Mouse (Mus musculus): Measurements from ENCODE around the gene Vps29. TPM values are rescaled to one million over a fixed set of nuclear protein-coding genes. Genes with fewer than 3 reads are reported as not detected.
"Not testable (repeated sequence)": the region's sequence is repeated elsewhere in the genome, so short reads cannot be mapped to it uniquely, and the experiment has no call there.

The Vps29 gene
- polyA plus RNA-seq, 1 experiment = 139 TPM

DNA sequence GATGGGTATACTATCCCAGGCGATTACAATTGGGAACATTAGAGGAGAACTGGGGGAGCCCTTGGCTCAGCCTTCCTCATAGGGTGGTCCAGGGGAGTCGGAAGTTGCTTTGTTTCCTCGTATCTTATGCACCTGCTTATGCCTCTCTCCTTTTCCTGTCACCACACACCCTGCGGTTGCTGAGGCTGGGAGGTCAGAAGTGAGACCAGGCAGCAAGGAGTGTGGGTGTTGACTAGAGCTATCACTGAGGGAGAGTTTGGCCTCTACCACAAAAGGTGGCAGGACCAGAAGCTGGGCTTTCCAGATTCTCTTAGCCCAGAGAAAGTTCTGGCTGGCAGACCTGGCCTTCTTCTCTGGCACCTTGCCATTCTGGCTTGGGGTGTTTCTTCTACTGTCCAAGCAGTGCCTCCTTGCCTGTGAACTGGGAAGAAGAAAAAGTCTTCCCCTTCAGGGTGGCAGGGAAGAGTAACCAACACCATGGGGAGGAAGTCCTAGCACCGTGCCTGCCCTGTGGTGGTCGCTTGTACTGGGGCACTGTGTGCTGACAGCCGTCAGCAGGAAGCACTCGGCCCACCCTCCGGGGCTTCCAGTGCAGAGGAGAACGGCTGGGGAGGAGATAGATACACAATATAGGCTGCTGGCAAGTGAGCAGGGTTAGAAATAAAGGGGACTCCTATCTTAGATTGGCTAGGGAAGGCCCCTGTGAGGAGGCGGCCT lies 36.7 kb upstream of the Vps29 start:
- no peak overlapping the region for H3ac ChIP-seq (ENCODE audit: control insufficient read depth, insufficient read length)
- H3K4me3 ChIP-seq = no peak overlapping the region
- no peak for TF ChIP-seq USF1 (IDR thresholded peaks at IDR 0.05; ENCODE audit: low read depth)
- H3K36me3 ChIP-seq (ENCODE audit: control insufficient read depth, insufficient read depth) = no peaks in the 10 kb centered on the region
- no peaks in the 10 kb centered on the region for H3K27me3 ChIP-seq (ENCODE audit: control insufficient read depth, insufficient read depth, insufficient read length)
- no peak overlapping the region for H3K4me2 ChIP-seq (ENCODE audit: low read depth)
- no peaks in the 10 kb centered on the region for H3K79me2 ChIP-seq (ENCODE audit: control insufficient read depth, insufficient read depth)

DNA sequence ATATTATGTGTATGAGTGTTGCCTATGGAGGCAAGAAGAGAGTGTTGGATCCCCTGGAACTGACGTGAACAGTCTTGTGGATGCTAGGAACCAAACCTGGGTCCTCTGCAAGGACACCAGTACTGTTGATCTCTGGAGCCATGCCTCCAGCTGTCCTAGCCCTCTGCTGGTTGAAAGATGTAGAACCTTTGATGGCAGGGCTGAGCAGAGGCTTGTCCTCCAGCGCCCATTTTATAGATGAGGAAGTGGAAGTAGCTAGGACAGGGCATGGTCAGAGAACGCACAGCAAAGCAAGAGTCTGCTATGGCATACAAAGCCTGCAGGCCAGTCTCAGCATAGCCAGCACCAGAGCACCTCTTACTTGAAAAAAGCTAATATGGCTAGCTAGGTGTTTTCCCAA lies 36.1 kb upstream of the Vps29 start:
- Histone ChIP-seq H3K36me3 (ENCODE audit: control insufficient read depth, insufficient read depth) (no peaks in the 10 kb centered on the region), H3K79me2 (ENCODE audit: control insufficient read depth, insufficient read depth) (no peaks in the 10 kb centered on the region)

DNA sequence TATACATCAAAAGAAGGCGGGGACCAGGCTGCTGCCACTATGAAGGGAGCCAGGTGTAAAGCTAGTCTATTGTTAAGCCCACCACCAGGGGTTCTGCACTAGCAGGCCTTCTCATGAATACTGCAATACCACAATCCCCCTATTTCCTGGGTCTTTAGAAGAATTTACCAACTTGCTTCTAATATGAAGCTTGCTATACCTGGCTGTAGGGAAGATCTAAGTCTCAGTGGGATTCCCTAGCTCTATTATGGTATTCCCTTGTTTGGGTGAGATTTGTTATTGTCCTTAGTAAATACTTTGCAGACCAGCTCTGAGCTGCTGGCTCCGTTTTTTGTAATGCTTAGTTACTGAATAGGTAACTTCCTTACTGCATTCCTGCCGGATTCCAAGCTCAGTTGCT lies 35.2 kb upstream of the Vps29 start:
- not testable (repeated sequence) for H3K27me3 ChIP-seq (ENCODE audit: control insufficient read depth, insufficient read depth, insufficient read length); H3ac ChIP-seq (ENCODE audit: control insufficient read depth, insufficient read length); H3K4me2 ChIP-seq (ENCODE audit: low read depth); H3K4me3 ChIP-seq; H3K36me3 ChIP-seq (ENCODE audit: control insufficient read depth, insufficient read depth); H3K79me2 ChIP-seq (ENCODE audit: control insufficient read depth, insufficient read depth)

More for the DNA sequence above, 36.1 kb upstream of the Vps29 start:
- H3K27me3 ChIP-seq (ENCODE audit: control insufficient read depth, insufficient read depth, insufficient read length) = no peaks in the 10 kb centered on the region
- no peak overlapping the region for H3ac ChIP-seq (ENCODE audit: control insufficient read depth, insufficient read length)
- TF ChIP-seq TCF12 (IDR thresholded peaks at IDR 0.05; ENCODE audit: insufficient read depth, poor library complexity, severe bottlenecking) (no peak), SRF (IDR thresholded peaks at IDR 0.05; ENCODE audit: control insufficient read depth, insufficient read length, low read depth) (no peak), TCF3 (IDR thresholded peaks at IDR 0.05; ENCODE audit: insufficient read length, low read depth) (no peak), REST (IDR thresholded peaks at IDR 0.05; ENCODE audit: insufficient read depth, insufficient read length) (no peak), MYOG (IDR thresholded peaks at IDR 0.05; ENCODE audit: control insufficient read depth in 1 of 3, insufficient read depth in 1 of 3, insufficient read length in 2 of 3, low read depth in 2 of 3) (no peak), E2F4 (IDR thresholded peaks at IDR 0.05; ENCODE audit: insufficient read depth) (no peak), POLR2AphosphoS2 (IDR thresholded peaks at IDR 0.05; ENCODE audit: insufficient read length, low read depth) (no peak), USF1 (IDR thresholded peaks at IDR 0.05; ENCODE audit: low read depth) (no peak), MAX (IDR thresholded peaks at IDR 0.05; ENCODE audit: low read depth) (no peak), CEBPB (IDR thresholded peaks at IDR 0.05; ENCODE audit: insufficient read depth, poor library complexity, severe bottlenecking) (no peak)
- no peak overlapping the region for H3K4me2 ChIP-seq (ENCODE audit: low read depth)
- H3K4me3 ChIP-seq = no peak overlapping the region

DNA sequence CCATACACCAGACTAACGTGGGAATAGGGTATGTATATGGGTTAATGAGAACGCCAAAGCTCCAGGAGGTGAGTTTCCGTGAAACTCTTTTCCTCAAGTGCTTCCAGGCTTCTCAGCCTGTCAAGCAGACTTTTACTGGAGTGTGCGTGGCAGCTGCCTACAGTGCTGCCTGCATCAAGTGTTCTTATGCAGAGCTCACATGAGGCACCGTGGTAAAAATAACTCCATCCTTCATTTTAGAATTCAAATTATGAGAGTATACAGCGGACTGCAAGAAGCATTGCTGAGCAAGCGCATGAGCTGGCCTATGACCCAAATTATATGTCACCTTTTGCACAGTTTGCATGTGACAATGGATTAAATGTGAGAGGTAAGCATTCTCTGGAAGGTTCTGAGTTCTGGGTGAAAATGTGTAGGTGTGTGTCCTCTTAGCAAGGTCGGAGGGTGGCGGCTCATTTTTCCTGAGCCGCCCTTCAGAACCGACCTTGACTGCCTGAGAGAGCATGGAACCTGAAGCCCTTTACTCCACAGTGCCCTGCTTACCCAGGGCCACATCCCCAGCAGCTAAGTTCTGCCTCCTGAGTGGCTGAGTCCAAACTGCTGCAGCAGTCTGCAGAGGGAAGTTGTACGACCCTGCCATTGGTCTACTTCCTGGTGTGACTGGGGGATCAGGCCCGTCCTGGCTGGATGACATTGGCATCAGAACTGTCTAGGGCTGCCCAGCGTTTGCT lies 34.5 kb upstream of the Vps29 start:
- Histone ChIP-seq H3K79me2 (ENCODE audit: control insufficient read depth, insufficient read depth) (no peaks in the 10 kb centered on the region), H3ac (ENCODE audit: control insufficient read depth, insufficient read length) (no peak overlapping the region), H3K4me3 (no peak overlapping the region), H3K36me3 (ENCODE audit: control insufficient read depth, insufficient read depth) (no peaks in the 10 kb centered on the region), H3K27me3 (ENCODE audit: control insufficient read depth, insufficient read depth, insufficient read length) (no peaks in the 10 kb centered on the region), H3K4me2 (ENCODE audit: low read depth) (no peak overlapping the region)
- TF ChIP-seq MAX (IDR thresholded peaks at IDR 0.05; ENCODE audit: low read depth) (no peak), USF1 (IDR thresholded peaks at IDR 0.05; ENCODE audit: low read depth) (no peak), POLR2AphosphoS2 (IDR thresholded peaks at IDR 0.05; ENCODE audit: insufficient read length, low read depth) (no peak), TCF12 (IDR thresholded peaks at IDR 0.05; ENCODE audit: insufficient read depth, poor library complexity, severe bottlenecking) (no peak), REST (IDR thresholded peaks at IDR 0.05; ENCODE audit: insufficient read depth, insufficient read length) (no peak), TCF3 (IDR thresholded peaks at IDR 0.05; ENCODE audit: insufficient read length, low read depth) (no peak), E2F4 (IDR thresholded peaks at IDR 0.05; ENCODE audit: insufficient read depth) (no peak), SRF (IDR thresholded peaks at IDR 0.05; ENCODE audit: control insufficient read depth, insufficient read length, low read depth) (no peak), POLR2A (IDR thresholded peaks at IDR 0.05; ENCODE audit: insufficient read length, low read depth) (no peak)

DNA sequence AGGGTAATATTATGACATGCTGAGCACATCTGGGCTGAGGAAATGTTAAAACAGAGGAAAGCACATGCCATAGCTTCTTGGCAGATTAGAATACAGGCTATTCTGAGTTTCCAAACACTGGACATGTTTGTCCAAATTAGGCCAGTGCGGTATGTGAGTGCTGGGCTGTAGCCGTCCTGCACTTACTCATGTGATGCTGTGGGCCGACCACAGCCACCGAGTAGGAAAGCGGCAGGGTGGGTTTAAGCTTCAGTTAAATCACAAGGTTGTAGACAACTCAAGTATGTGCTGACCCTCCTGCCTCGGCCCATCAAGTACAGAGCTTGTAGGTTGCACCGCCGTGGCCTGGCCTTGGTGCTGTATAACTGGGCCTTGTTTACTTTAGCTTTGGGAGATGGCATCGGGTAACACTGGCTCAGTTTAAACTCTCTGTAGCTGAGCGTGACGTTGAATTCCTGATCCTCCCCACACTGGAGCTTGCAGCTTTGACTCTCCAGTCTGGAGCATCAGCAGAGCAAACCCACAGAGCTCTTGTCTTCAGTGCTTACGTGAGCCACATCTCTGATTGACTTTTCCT lies 33.9 kb upstream of the Vps29 start:
- no peak overlapping the region for H3ac ChIP-seq (ENCODE audit: control insufficient read depth, insufficient read length)
- H3K27me3 ChIP-seq (ENCODE audit: control insufficient read depth, insufficient read depth, insufficient read length) = no peaks in the 10 kb centered on the region
- no peak for TF ChIP-seq POLR2AphosphoS2 (IDR thresholded peaks at IDR 0.05; ENCODE audit: insufficient read length, low read depth)
- TF ChIP-seq TCF12 (IDR thresholded peaks at IDR 0.05; ENCODE audit: insufficient read depth, poor library complexity, severe bottlenecking) = no peak
- no peak for TF ChIP-seq E2F4 (IDR thresholded peaks at IDR 0.05; ENCODE audit: insufficient read depth)
- TF ChIP-seq MYOG (IDR thresholded peaks at IDR 0.05; ENCODE audit: control insufficient read depth in 1 of 3, insufficient read depth in 1 of 3, insufficient read length in 2 of 3, low read depth in 2 of 3) = no peak
- TF ChIP-seq MYOD1 (IDR thresholded peaks at IDR 0.05; ENCODE audit: control insufficient read depth in 1 of 3, insufficient read length in 2 of 3, low read depth in 2 of 3) = no peak
- no peak for TF ChIP-seq REST (IDR thresholded peaks at IDR 0.05; ENCODE audit: insufficient read depth, insufficient read length)
- no peak for TF ChIP-seq MAX (IDR thresholded peaks at IDR 0.05; ENCODE audit: low read depth)
- TF ChIP-seq TCF3 (IDR thresholded peaks at IDR 0.05; ENCODE audit: insufficient read length, low read depth) = no peak
- no peak for TF ChIP-seq CEBPB (IDR thresholded peaks at IDR 0.05; ENCODE audit: insufficient read depth, poor library complexity, severe bottlenecking)
- TF ChIP-seq USF1 (IDR thresholded peaks at IDR 0.05; ENCODE audit: low read depth) = no peak
- TF ChIP-seq SRF (IDR thresholded peaks at IDR 0.05; ENCODE audit: control insufficient read depth, insufficient read length, low read depth) = no peak
- no peak for TF ChIP-seq POLR2A (IDR thresholded peaks at IDR 0.05; ENCODE audit: insufficient read length, low read depth)
- no peaks in the 10 kb centered on the region for H3K36me3 ChIP-seq (ENCODE audit: control insufficient read depth, insufficient read depth)
- no peak overlapping the region for H3K4me2 ChIP-seq (ENCODE audit: low read depth)
- H3K79me2 ChIP-seq (ENCODE audit: control insufficient read depth, insufficient read depth) = no peaks in the 10 kb centered on the region
- H3K4me3 ChIP-seq = no peak overlapping the region
